Mouse (Mus musculus) liver, embryonic 15.5 days (tissue): ENCODE results near the gene Txnrd2. TPM values are rescaled to one million over a fixed set of nuclear protein-coding genes. Genes with fewer than 3 reads are reported as not detected.

Experiments
- ATAC-seq: fragments of 200-750 bp; cut with Nextera tagmentation; 2 replicates; pipeline ENCODE4 v1.8.0; 2017; ENCODE audit warnings: moderate number of reproducible peaks, mild to moderate bottlenecking, moderate library complexity; ENCODE audit not compliant: insufficient read depth
- H3K27ac ChIP-seq: fragments of 300-500 bp; sonication (generic); replicated peaks from 2 replicates; pipeline ENCODE4 v1.5.1; 2015; ENCODE audit warnings: mild to moderate bottlenecking, inconsistent platforms
- H3K27me3 ChIP-seq: fragments of 300-500 bp; sonication (generic); 2 replicates; pipeline ENCODE4 v1.6.1; 2015; ENCODE audit warnings: mild to moderate bottlenecking, inconsistent platforms
- H3K36me3 ChIP-seq: fragments of 300-500 bp; sonication (generic); replicated peaks from 2 replicates; pipeline ENCODE4 v1.6.1; 2015; ENCODE audit warnings: moderate library complexity, mild to moderate bottlenecking, inconsistent platforms
- H3K4me1 ChIP-seq: fragments of 300-500 bp; sonication (generic); replicated peaks from 2 replicates; pipeline ENCODE4 v1.6.1; 2015; ENCODE audit warnings: inconsistent platforms
- H3K4me2 ChIP-seq: fragments of 300-500 bp; sonication (generic); 2 replicates; pipeline ENCODE4 v1.6.1; 2015; ENCODE audit warnings: moderate library complexity, mild to moderate bottlenecking, inconsistent platforms
- H3K4me3 ChIP-seq: fragments of 300-500 bp; sonication (generic); replicated peaks from 2 replicates; pipeline ENCODE4 v1.5.1; 2015; ENCODE audit warnings: mild to moderate bottlenecking, inconsistent platforms
- H3K9ac ChIP-seq: fragments of 300-500 bp; sonication (generic); 2 replicates; pipeline ENCODE4 v1.6.1; 2015; ENCODE audit warnings: moderate library complexity, mild to moderate bottlenecking, inconsistent platforms
- H3K9me3 ChIP-seq: fragments of 300-500 bp; sonication (generic); replicated peaks from 2 replicates; pipeline ENCODE4 v1.6.1; 2016; ENCODE audit warnings: inconsistent platforms
- WGBS: fragments of 180-500 bp; shearing (Covaris S2); methylation state at CpG from one replicate; pipeline ENCODE4 v1.1.7; 2015; ENCODE audit warnings: mixed read lengths; ENCODE audit not compliant: insufficient replicate concordance; 5-methylcytosine and 5-hydroxymethylcytosine counted together
- polyA plus RNA-seq: library from polyadenylated mRNA; unstranded; fragments of >200 nt; fragmentation: Nextera tagmentation; extraction: Ambion mirVana; gene quantifications from 2 replicates; pipeline ENCODE4 v1.2.1, GENCODE M21; 2015

Gene Txnrd2
- polyA plus RNA-seq, 1 experiment from 2014 or later: 101 TPM

DNA sequence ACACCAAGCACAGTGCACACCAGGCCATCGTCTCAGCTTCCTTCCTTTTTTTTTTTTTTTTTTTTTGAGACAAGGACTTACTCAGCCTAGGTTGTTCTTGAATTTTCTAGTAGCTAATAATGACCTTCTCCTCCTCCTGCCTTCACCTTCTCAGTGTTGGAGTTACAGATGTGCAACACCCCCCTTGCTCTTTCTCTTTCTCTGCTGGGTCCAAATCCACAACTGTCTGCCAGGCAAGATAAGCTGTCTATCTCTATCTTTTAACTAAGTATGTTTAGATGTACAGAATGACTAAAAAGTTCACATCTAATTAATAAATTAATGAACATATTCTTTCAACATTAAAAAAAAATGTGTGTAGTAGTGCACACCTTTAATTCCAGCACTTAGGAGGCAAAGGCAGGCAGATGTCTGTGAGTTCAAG lies 6.6 kb upstream of the Txnrd2 start:
- peak; percentile 71 for ATAC-seq
- Histone ChIP-seq H3K36me3 (peaks cover 74% of the 10 kb centered on the region), H3K27me3 (no peaks in the 10 kb centered on the region), H3K9me3 (no peaks in the 10 kb centered on the region), H3K4me3 (no peak overlapping the region), H3K4me1 (peaks cover 77% of the 10 kb centered on the region), H3K4me2 (peak overlapping the region; percentile 54), H3K27ac (peak overlapping the region; percentile 81), H3K9ac (peak overlapping the region; percentile 25; the same call in 1 of the 2 replicates)
- WGBS: 0% methylated on average over 1 of the region's 1 CpGs

DNA sequence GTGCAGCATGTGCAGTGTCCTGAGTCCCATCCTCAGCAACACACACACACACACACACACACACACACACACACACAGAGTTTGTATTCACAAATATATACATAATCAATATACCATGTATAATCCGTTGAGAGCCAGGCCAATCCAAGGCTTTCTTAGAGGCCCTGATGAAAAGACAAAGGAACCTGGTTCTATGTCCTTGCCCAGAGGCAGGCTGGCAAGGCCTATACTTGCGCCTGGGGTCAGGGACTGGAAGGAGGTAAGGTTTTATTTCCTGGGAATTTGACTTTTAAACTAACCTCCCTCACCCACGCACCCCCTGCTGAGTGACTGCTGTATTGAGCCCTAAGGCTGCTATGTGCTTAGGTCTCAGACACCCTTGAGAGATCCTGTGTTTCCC lies 5.6 kb upstream of the Txnrd2 start:
- peak overlapping the region; percentile 54 for H3K4me2 ChIP-seq

DNA sequence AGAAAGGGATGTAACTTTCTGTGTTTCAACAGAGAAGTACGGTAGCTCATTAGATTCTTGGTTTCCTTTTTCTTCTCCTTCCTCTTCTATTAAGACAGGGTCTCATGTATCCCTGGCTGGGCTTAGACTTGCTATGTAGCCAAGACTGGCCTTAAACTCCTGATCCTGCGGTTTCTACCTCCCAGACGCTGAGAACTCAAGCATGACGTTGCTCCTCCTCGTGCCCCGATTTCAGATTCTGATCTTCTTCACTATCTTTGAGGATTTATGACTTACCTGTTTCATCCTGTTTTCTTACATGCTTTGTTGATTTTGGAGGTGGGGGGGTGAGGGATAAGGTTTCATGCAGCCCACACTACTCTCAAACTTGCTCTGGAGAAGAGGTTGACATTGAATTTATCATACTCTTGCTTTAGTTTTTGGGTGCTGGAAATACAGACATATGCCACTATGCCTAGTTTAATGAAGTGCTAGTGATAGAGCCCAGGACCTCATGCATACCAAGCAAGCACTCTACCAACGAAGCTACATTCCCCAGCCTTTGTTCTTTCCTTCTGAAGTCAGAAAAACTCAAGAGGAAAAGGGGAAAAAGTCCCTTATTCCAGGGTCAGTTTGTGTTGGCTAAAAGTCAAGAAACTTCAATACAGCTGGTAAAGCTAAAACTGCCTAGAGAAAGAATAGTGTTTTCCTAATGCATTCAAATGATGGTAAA lies 2.8 kb upstream of the Txnrd2 start:
- H3K9ac ChIP-seq: no peak overlapping the region
- ATAC-seq: no peak
- H3K9me3 ChIP-seq: no peaks in the 10 kb centered on the region
- peaks cover 42% of the 10 kb centered on the region for H3K36me3 ChIP-seq
- 81% methylated on average over 7 of the region's 7 CpGs for WGBS
- peaks cover 80% of the 10 kb centered on the region for H3K4me1 ChIP-seq
- H3K4me3 ChIP-seq: peak overlapping the region; percentile 89; the same call in 1 of the 2 replicates
- peak overlapping the region; percentile 95 for H3K27ac ChIP-seq
- H3K27me3 ChIP-seq: no peaks in the 10 kb centered on the region
- peak overlapping the region; percentile 84 for H3K4me2 ChIP-seq

More for the DNA sequence above, 5.6 kb upstream of the Txnrd2 start:
- ATAC-seq: no peak
- Histone ChIP-seq H3K27ac (peak overlapping the region; percentile 81), H3K27me3 (no peaks in the 10 kb centered on the region), H3K4me1 (peaks cover 82% of the 10 kb centered on the region), H3K36me3 (peaks cover 66% of the 10 kb centered on the region), H3K9ac (no peak overlapping the region), H3K4me3 (no peak overlapping the region), H3K9me3 (no peaks in the 10 kb centered on the region)
- WGBS: 80% methylated on average over 3 of the region's 3 CpGs

DNA sequence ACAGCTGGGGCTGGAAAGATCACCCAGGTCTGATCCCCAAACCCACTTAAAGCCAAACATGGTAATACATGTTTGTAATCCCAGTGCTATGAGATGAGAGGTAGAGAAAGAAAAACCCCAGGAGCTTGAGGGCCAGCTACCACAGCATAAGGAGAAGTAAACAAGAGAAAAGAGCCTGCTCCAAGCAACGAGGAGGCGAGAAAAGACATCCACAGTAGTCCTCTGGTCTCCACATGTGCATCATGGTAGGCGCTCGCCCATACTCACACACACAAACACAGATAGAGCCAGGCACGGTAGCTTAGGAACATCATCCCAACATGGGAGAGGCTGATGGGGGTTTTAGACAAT lies 2.3 kb upstream of the Txnrd2 start:
- Histone ChIP-seq H3K27me3 (no peaks in the 10 kb centered on the region), H3K4me1 (peaks cover 75% of the 10 kb centered on the region), H3K36me3 (peaks cover 37% of the 10 kb centered on the region), H3K9me3 (no peaks in the 10 kb centered on the region), H3K27ac (peak overlapping the region; percentile 95), H3K4me3 (peak overlapping the region; percentile 89), H3K9ac (peak overlapping the region; percentile 92; the same call in 1 of the 2 replicates), H3K4me2 (peak overlapping the region; percentile 84)
- ATAC-seq: no peak
- WGBS: 84% methylated on average over 5 of the region's 5 CpGs

DNA sequence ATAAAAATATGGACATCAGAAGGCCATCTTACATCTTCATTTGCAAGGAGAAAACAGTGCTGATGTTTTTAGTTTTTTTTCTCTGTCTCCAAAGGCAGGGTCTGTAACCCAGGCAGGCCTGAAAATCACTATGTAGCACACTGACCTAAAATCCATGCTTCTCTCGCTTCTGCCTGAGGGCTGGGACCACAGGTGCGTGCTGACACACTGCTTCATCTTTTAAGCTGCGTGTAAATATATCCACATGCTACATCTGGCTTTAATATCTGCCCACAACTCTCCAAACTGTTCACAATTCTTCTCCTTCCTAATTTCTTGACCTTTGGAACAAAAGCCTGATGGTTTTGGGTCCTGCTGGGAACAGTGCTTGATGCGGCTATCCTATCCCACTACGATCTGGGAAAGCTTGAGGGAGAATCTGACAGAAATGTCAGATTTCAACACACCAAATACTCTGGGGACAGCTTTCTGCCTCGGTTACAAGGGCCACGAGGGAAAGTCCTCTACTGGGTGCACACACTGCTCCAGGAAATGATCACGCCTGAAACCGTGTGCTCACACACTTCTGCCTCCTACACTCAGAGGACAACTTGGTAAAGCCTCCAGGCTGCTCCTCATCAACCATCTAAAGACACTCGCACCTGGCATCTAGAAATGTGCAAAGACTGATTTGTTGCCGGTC lies 1.7 kb upstream of the Txnrd2 start:
- H3K9ac ChIP-seq: peak overlapping the region; percentile 92
- H3K4me2 ChIP-seq: peak overlapping the region; percentile 84
- peaks cover 36% of the 10 kb centered on the region for H3K36me3 ChIP-seq
- H3K27ac ChIP-seq: peak overlapping the region; percentile 95
- H3K9me3 ChIP-seq: no peaks in the 10 kb centered on the region
- H3K4me3 ChIP-seq: peak overlapping the region; percentile 89
- WGBS: 62% methylated on average over 11 of the region's 11 CpGs
- ATAC-seq: no peak
- H3K27me3 ChIP-seq: no peaks in the 10 kb centered on the region
- H3K4me1 ChIP-seq: peaks cover 69% of the 10 kb centered on the region

DNA sequence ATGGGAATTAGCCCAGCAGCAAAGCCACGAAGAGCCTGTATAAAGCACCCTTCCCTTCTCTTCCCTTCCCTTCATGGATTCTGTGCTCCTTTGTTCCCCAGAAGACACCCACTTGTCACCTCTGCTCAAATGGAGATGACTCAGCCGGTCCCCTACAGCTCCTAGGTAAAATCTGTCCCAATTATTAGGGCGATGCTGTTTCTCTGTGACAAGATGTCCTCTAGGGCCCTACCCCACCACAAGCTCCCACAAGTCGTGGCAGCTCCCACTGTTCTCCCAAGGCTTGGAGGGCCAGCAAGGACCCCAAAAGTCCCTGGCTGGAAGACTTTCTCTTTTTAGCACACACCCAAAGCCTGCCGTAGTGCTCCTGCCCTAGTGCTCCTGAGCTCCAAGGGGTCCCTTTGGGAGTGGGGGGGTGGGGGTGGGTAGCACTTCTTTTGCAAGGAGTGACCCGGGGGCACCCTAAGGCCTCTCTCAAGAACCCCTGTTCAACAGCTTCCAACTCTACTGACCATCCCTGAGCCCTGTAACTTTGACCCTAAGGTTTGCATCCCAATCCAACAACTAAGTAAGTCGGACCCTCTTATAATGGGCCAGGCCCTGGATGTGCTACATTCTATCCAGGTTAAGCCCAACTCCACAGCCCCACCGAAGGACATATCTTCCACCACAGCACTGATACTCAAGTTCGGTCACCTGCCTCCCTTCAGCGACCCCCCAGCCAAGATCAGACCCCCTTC lies 539 bp upstream of the Txnrd2 start:
- no peak for ATAC-seq

DNA sequence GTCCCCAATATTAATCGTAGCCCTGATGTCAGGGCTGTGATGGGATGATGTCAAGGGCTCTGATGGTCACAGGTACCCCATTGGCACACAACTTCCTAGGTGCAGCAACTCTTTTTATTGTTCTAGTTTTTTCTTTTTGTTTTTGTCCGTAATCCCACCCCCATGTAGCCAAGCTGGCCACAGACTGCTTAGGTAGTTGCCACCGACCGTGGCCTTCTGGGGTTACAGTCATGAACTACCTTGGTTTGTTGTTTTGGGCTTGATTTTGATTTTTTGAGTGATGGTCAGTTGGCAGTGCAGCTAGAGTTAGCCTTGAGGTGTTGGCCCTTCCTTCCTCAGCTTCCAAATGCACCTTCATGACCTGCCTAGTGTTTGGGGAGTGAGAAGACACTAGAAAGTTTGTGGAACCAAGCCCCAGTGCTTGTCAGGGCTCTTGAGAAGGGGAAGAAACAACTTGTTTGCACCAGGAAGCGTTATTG lies 657 bp downstream of the Txnrd2 start, which contains the start of gene Comt:
Comt (minus strand) TSS at position 51 of the 479 bp plus-strand sequence.
- WGBS: 31% methylated on average over 5 of the region's 5 CpGs
- peak within 1 kb of the TSS; percentile 89 for H3K4me3 ChIP-seq
- H3K4me1 ChIP-seq: peaks cover 61% of the 10 kb centered on the region
- no peak for ATAC-seq
- peak within 1 kb of the TSS; percentile 95 for H3K27ac ChIP-seq
- no peaks in the 10 kb centered on the region for H3K27me3 ChIP-seq
- peaks cover 32% of the 10 kb centered on the region for H3K36me3 ChIP-seq
- peak within 1 kb of the TSS; percentile 92 for H3K9ac ChIP-seq
- peak within 1 kb of the TSS; percentile 84 for H3K4me2 ChIP-seq
- H3K9me3 ChIP-seq: no peaks in the 10 kb centered on the region

More for the DNA sequence above, 539 bp upstream of the Txnrd2 start:
- peaks cover 61% of the 10 kb centered on the region for H3K4me1 ChIP-seq
- WGBS: 5% methylated on average over 10 of the region's 10 CpGs
- H3K36me3 ChIP-seq: peaks cover 32% of the 10 kb centered on the region
- peak overlapping the region; percentile 95 for H3K27ac ChIP-seq
- peak overlapping the region; percentile 89 for H3K4me3 ChIP-seq
- peak overlapping the region; percentile 84 for H3K4me2 ChIP-seq
- H3K9ac ChIP-seq: peak overlapping the region; percentile 92
- H3K27me3 ChIP-seq: no peaks in the 10 kb centered on the region
- no peaks in the 10 kb centered on the region for H3K9me3 ChIP-seq

DNA sequence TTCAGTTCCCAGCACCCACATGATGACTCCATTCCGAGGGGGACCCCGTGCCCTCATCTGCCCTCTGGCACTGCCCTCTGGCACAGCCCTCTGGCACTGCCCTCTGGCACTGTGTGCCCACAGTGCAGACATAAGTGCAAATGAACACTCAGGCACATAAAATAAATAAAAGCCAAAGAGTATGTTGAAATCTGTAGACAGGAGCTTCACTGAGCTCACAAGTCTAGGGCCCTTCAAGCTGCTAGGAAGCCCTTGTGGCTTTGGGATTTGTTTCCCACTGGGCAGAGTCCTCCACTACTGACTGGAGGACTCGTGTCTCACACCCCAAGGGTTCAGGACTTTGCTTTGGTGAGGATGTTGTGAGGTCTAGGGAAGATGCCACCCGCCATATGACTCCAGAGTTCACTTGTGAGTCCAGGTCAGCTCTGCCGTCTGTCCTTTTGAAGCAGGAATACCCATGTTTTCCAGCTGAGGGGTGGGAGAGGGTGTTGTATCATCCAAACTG lies 1.9 kb downstream of the Txnrd2 start:
- Histone ChIP-seq H3K4me1 (peaks cover 68% of the 10 kb centered on the region), H3K27ac (peak overlapping the region; percentile 95), H3K4me3 (peak overlapping the region; percentile 89), H3K36me3 (peaks cover 34% of the 10 kb centered on the region), H3K27me3 (no peaks in the 10 kb centered on the region), H3K9me3 (no peaks in the 10 kb centered on the region), H3K4me2 (peak overlapping the region; percentile 84), H3K9ac (peak overlapping the region; percentile 59)
- WGBS: 42% methylated on average over 5 of the region's 5 CpGs
- no peak for ATAC-seq

DNA sequence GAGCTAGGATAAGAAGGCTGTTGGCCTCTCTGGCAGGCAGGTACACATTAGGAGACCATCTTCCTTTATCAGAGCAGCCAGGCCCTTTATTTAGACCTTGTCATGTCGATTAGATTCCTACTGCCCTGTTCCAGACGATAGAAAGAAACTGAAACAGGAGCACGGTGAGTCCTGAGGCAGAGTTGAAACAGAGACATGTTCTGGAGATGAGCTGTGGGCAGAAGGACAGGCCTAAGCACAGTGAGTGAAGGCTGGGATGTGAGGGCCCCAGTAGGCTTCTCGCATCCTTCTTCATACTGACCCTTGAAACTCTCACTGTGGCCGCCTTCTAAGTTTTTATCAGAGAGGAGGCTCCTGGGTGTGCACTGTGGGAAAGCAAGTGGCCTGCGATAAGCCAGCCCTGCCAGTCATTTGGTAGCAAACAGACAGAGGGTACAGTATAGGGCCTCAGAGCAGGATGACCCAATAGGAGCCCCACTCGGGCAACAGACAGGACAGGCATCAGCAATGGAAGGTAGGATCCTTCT lies 2.4 kb downstream of the Txnrd2 start:
- H3K9ac ChIP-seq: peak overlapping the region; percentile 77
- H3K9me3 ChIP-seq: no peaks in the 10 kb centered on the region
- 22% methylated on average over 7 of the region's 7 CpGs for WGBS
- H3K4me3 ChIP-seq: peak overlapping the region; percentile 89
- H3K4me2 ChIP-seq: peak overlapping the region; percentile 84
- peaks cover 67% of the 10 kb centered on the region for H3K4me1 ChIP-seq
- peaks cover 32% of the 10 kb centered on the region for H3K36me3 ChIP-seq
- no peaks in the 10 kb centered on the region for H3K27me3 ChIP-seq
- H3K27ac ChIP-seq: peak overlapping the region; percentile 95
- ATAC-seq: peak; percentile 95

DNA sequence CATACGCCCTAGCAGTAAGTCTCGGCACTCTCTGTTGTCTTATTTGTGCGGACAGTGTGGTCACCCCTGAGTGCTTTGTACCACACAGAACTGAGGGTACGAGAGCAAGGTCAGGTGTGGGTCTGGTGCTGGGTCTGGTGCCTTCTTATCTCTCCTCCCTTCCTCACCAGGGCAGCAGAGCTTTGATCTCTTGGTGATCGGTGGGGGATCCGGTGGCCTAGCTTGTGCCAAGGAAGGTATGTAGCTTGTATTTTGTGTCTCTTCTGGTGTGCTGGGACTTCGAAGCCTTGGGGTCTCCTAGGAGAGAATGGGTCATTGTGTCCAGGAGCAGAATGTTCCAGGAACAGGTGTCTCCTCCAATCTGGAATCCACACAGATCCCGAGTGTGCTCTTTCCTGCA lies 3.5 kb downstream of the Txnrd2 start:
- 28% methylated on average over 8 of the region's 8 CpGs for WGBS
- ATAC-seq: no peak
- Histone ChIP-seq H3K4me2 (peak overlapping the region; percentile 84), H3K27ac (peak overlapping the region; percentile 95), H3K4me3 (peak overlapping the region; percentile 89), H3K36me3 (peaks cover 37% of the 10 kb centered on the region), H3K27me3 (no peaks in the 10 kb centered on the region), H3K4me1 (peaks cover 62% of the 10 kb centered on the region), H3K9me3 (no peaks in the 10 kb centered on the region), H3K9ac (peak overlapping the region; percentile 77)
